Comparison of ENCODE assay signal across 8 mouse cellular contexts in genomic region chr7:64873266-64873665, GRCm38 (mm10). TPM values are rescaled to one million over a fixed set of nuclear protein-coding genes. Genes with fewer than 3 reads are reported as not detected.
DNase-seq lines count a peak whose midpoint lies in the region; ATAC-seq and TF ChIP-seq lines count a peak whose summit lies in the region.

No protein-coding gene starts in this region.

- peak overlapping the region; percentile 98 for H3K4me2 ChIP-seq in heart, embryonic 12.5 days
- H3K4me2 ChIP-seq in hindbrain, embryonic 12.5 days (replicated peaks), result peak overlapping the region; percentile 85
- H3K4me2 ChIP-seq in midbrain, embryonic 11.5 days, result peak overlapping the region; percentile 59

- H3K4me3 ChIP-seq in heart, embryonic 12.5 days, result peak overlapping the region; percentile 97
- peak overlapping the region; percentile 81; the same call in 1 of the 2 replicates for H3K4me3 ChIP-seq in G1E (ENCODE audit: low read depth, low read length)
- peak overlapping the region; percentile 87 for H3K4me3 ChIP-seq in hindbrain, embryonic 12.5 days
- H3K4me3 ChIP-seq in midbrain, embryonic 11.5 days (ENCODE audit: low read depth, low read length), result peak overlapping the region; percentile 94

- 0 out of 2 replicates have a peak, but pooled peaks have one; percentile 2 for ATAC-seq in heart, embryonic 12.5 days (ENCODE audit: insufficient number of reproducible peaks, low FRiP score)
- ATAC-seq in G1E (ENCODE audit: extremely low read depth, insufficient number of reproducible peaks, low FRiP score, poor library complexity, severe bottlenecking), result no peak
- no peak; the same call in 1 of the 2 replicates for ATAC-seq in hindbrain, embryonic 12.5 days (ENCODE audit: low FRiP score)
- peak; percentile 41 for ATAC-seq in midbrain, embryonic 11.5 days (ENCODE audit: low FRiP score)
- ATAC-seq in monocyte, adult 5-6 weeks (replicated peaks; ENCODE audit: insufficient number of reproducible peaks, low FRiP score, low TSS enrichment, poor library complexity, severe bottlenecking), result no peak

- H3K36me3 ChIP-seq in heart, embryonic 12.5 days, result no peaks in the 10 kb centered on the region
- H3K36me3 ChIP-seq in G1E (replicated peaks), result peaks cover 22% of the 10 kb centered on the region
- H3K36me3 ChIP-seq in hindbrain, embryonic 12.5 days, result 0 out of 2 replicates have a peak, but pooled peaks cover 2% of the 10 kb centered on the region
- H3K36me3 ChIP-seq in midbrain, embryonic 11.5 days (ENCODE audit: control insufficient read depth, insufficient read depth, low read length), result no peaks in the 10 kb centered on the region

- no peaks in the 10 kb centered on the region for H3K27me3 ChIP-seq in heart, embryonic 12.5 days (replicated peaks)
- H3K27me3 ChIP-seq in G1E (ENCODE audit: insufficient read depth, low read length), result peaks cover 6% of the 10 kb centered on the region; the same call in 1 of the 2 replicates
- H3K27me3 ChIP-seq in hindbrain, embryonic 12.5 days, result no peaks in the 10 kb centered on the region
- no peaks in the 10 kb centered on the region for H3K27me3 ChIP-seq in midbrain, embryonic 11.5 days (ENCODE audit: control insufficient read depth, insufficient read depth, low read length)

- no peaks in the 10 kb centered on the region for H3K9me3 ChIP-seq in heart, embryonic 12.5 days (replicated peaks)
- no peaks in the 10 kb centered on the region for H3K9me3 ChIP-seq in G1E (replicated peaks)
- H3K9me3 ChIP-seq in hindbrain, embryonic 12.5 days (replicated peaks), result no peaks in the 10 kb centered on the region
- no peaks in the 10 kb centered on the region for H3K9me3 ChIP-seq in midbrain, embryonic 11.5 days (ENCODE audit: control insufficient read depth, low read length)

- TF ChIP-seq CTCF in G1E (IDR thresholded peaks at IDR 0.05; ENCODE audit: low read depth, low read length), result no peak

- peak overlapping the region; percentile 11; the same call in 1 of the 2 replicates for H3K9ac ChIP-seq in heart, embryonic 12.5 days
- H3K9ac ChIP-seq in hindbrain, embryonic 12.5 days, result peak overlapping the region; percentile 96; the same call in 1 of the 2 replicates
- H3K9ac ChIP-seq in midbrain, embryonic 11.5 days (ENCODE audit: low read length), result peak overlapping the region; percentile 92

- H3K4me1 ChIP-seq in heart, embryonic 12.5 days (replicated peaks), result peaks cover 14% of the 10 kb centered on the region
- H3K4me1 ChIP-seq in G1E (ENCODE audit: insufficient read depth, low read depth, low read length), result peaks cover 31% of the 10 kb centered on the region
- peaks cover 22% of the 10 kb centered on the region for H3K4me1 ChIP-seq in hindbrain, embryonic 12.5 days
- peaks cover 7% of the 10 kb centered on the region for H3K4me1 ChIP-seq in midbrain, embryonic 11.5 days (ENCODE audit: control insufficient read depth, insufficient read depth, low read length)

- DNase-seq in heart, postnatal 10 days, result no peak
- DNase-seq in G1E (ENCODE audit: low spot score), result no peak
- DNase-seq in midbrain, embryonic 11.5 days (ENCODE audit: low spot score, missing footprints), result no peak
- DNase-seq in embryo, embryonic 11 days, result no peak
- no peak for DNase-seq in frontal cortex, postnatal 25 days (ENCODE audit: low spot score in 2 of 2)

- no peak overlapping the region for H3K27ac ChIP-seq in heart, embryonic 12.5 days (ENCODE audit: poor library complexity, severe bottlenecking)
- peak overlapping the region; percentile 96 for H3K27ac ChIP-seq in hindbrain, embryonic 12.5 days
- peak overlapping the region; percentile 47 for H3K27ac ChIP-seq in midbrain, embryonic 11.5 days (ENCODE audit: low read depth, low read length)

- intact Hi-C loops in heart, postnatal 10 days (cut with DNase I), result loop anchor here (10.0 kb wide), 1 partner anchor 478 kb away; the partner anchor contains the start of genes Mcee and Mphosph10

- WGBS in heart, embryonic 12.5 days, result 36% methylated on average over 11 of the region's 11 CpGs
- 43% methylated on average over 11 of the region's 11 CpGs for WGBS in hindbrain, embryonic 12.5 days
- 35% methylated on average over 11 of the region's 11 CpGs for WGBS in midbrain, embryonic 11.5 days

RNA-seq across cellular contexts. Expression of gene Nsmce3, which starts 0.5 kb away (rescaled TPM):
- polyA plus RNA-seq in heart, embryonic 12.5 days (2016; fragmentation: Nextera tagmentation; extraction: Ambion mirVana), result 8.9 and 9.2 TPM in 2 replicates
- total RNA-seq in heart, postnatal 10 days (2021), result 1 to 10 TPM; 3.4 to 4.1 TPM
- total RNA-seq in G1E (2014; fragmentation: Nextera tagmentation) (4.4 and 6.8 TPM in 2 replicates), G1E (2017) (6.4 and 7.2 TPM in 2 replicates)
- polyA plus RNA-seq in G1E (2012), result 8.1 and 9.7 TPM in 2 replicates
- polyA plus RNA-seq in hindbrain, embryonic 12.5 days (2016; fragmentation: Nextera tagmentation; extraction: Ambion mirVana), result 10.9 and 11.1 TPM in 2 replicates
- polyA plus RNA-seq in midbrain, embryonic 11.5 days (2014; fragmentation: Nextera tagmentation; extraction: Ambion mirVana), result 13.1 and 13.3 TPM in 2 replicates
- 6.0 to 7.1 TPM (median 7.1 TPM) in 3 replicates for total RNA-seq in monocyte, adult 5-6 weeks (2017)

Comparison
In these comparisons a context has a peak if more than half of its experiments do, and no peak if none do; other contexts are left out.
1. ATAC-seq: peak in heart, embryonic 12.5 days (single experiment) and midbrain, embryonic 11.5 days (single experiment); none in G1E (single experiment), hindbrain, embryonic 12.5 days (single experiment) and monocyte, adult 5-6 weeks (single experiment).
2. H3K9ac ChIP-seq: peak in every context shown above with its lines; median percentile 96 in hindbrain, embryonic 12.5 days; 92 in midbrain, embryonic 11.5 days; 11 in heart, embryonic 12.5 days.
3. Peak in every context shown above with its lines, with median percentiles within 50 percentile points of each other: H3K4me2 ChIP-seq and H3K4me3 ChIP-seq.